Mouse (Mus musculus): ENCODE data around the gene Prrx1.

- TF ChIP-seq CTCF (IDR thresholded peaks at IDR 0.05; ENCODE audit: low read depth, low read length), result no peak
- TF ChIP-seq POLR2A (IDR thresholded peaks at IDR 0.05; ENCODE audit: extremely low read depth, insufficient read depth, low read length), result no peak
Measured at GRCm38 (mm10) chr1:163358165-163358564, 44.7 kb upstream of the Prrx1 start.

Measured in liver, adult 2 months (tissue).